Mouse (Mus musculus) heart, adult 2 months (tissue): ENCODE measurements at regions not wholly inside any gene's neighbourhood (a gene's known extent, or its start where the extent isn't known, plus 50 kb on each side); places are given as distances from the start of the nearest gene placed in this dataset.

Source experiments
- CTCF ChIP-seq: fragments of 200-600 bp; IDR thresholded peaks from 2 replicates; pipeline ENCODE4 v1.8.1; 2022; ENCODE audit warnings: antibody characterized with exemption, mild to moderate bottlenecking, moderate library complexity
- EP300 ChIP-seq: fragments of 200-500 bp; IDR thresholded peaks from 2 replicates; pipeline ENCODE4 v1.6.1; 2011; ENCODE audit warnings: low read depth, low read length, control low read depth; ENCODE audit not compliant: insufficient read depth
- POLR2A ChIP-seq: fragments of 200-500 bp; IDR thresholded peaks from 2 replicates; pipeline ENCODE4 v1.6.1; 2011; ENCODE audit warnings: mild to moderate bottlenecking, low read depth, low read length, control low read depth; ENCODE audit not compliant: insufficient read depth

GRCm38 (mm10) chr5:12233377-12234096 lies 149.6 kb upstream of the Sema3d start:
- no peak for TF ChIP-seq CTCF
- no peak for TF ChIP-seq POLR2A
- no peak for TF ChIP-seq EP300
